Mouse (Mus musculus) bone marrow macrophage, adult 2 months (primary cell): Measurements from ENCODE around the gene Stub1. TPM values are rescaled to one million over a fixed set of nuclear protein-coding genes. Genes with fewer than 3 reads are reported as not detected.

Experiments
- H3K27ac ChIP-seq: 2 replicates; pipeline ENCODE4 v1.5.1; 2012; ENCODE audit warnings: low read depth, low read length; ENCODE audit not compliant: insufficient read depth
- H3K4me1 ChIP-seq: 2 replicates; pipeline ENCODE4 v1.6.1; 2012; ENCODE audit warnings: low read length; ENCODE audit not compliant: control insufficient read depth, insufficient read depth
- H3K4me3 ChIP-seq: 2 replicates; pipeline ENCODE4 v1.5.1; 2012; ENCODE audit warnings: mild to moderate bottlenecking, low read length, moderate library complexity; ENCODE audit not compliant: insufficient read depth
- CTCF ChIP-seq: IDR thresholded peaks from 2 replicates; pipeline ENCODE4 v1.5.1; 2012; ENCODE audit warnings: low read depth, mild to moderate bottlenecking, low read length, moderate library complexity
- POLR2A ChIP-seq: IDR thresholded peaks from 2 replicates; pipeline ENCODE4 v1.6.1; 2012; ENCODE audit warnings: mild to moderate bottlenecking, low read depth, low read length, borderline replicate concordance
- polyA plus RNA-seq: library from polyadenylated mRNA; stranded (reverse); fragments of >200 nt; gene quantifications from 2 replicates; pipeline ENCODE4 v1.2.4, GENCODE M21; 2012; ENCODE audit not compliant: missing spikeins, insufficient read depth, insufficient read length

The Stub1 gene
- polyA plus RNA-seq, result 84.9 and 89.7 TPM in 2 replicates

GRCm38 (mm10) chr17:25833291-25833663 lies at the start of gene Stub1:
Gene Stub1, minus strand, starts transcription at chr17:25833404.
- peak within 1 kb of the TSS; percentile 99 for H3K27ac ChIP-seq
- no peak for TF ChIP-seq POLR2A
- TF ChIP-seq CTCF, result no peak
- H3K4me3 ChIP-seq, result peak within 1 kb of the TSS; percentile 92
- peaks cover 16% of the 10 kb centered on the region for H3K4me1 ChIP-seq

GRCm38 (mm10) chr17:25882306-25882705 lies 49.1 kb upstream of the Stub1 start:
- no peak overlapping the region for H3K4me3 ChIP-seq
- H3K4me1 ChIP-seq, result no peaks in the 10 kb centered on the region
- TF ChIP-seq POLR2A, result no peak
- TF ChIP-seq CTCF, result no peak
- H3K27ac ChIP-seq, result no peak overlapping the region

- TF ChIP-seq POLR2A, result no peak
- no peak for TF ChIP-seq CTCF
- no peak overlapping the region for H3K27ac ChIP-seq
- 0 out of 2 replicates have a peak, but pooled peaks cover 3% of the 10 kb centered on the region for H3K4me1 ChIP-seq
- no peak overlapping the region for H3K4me3 ChIP-seq
Measured at GRCm38 (mm10) chr17:25881691-25882090, 48.5 kb upstream of the Stub1 start.

- peaks cover 7% of the 10 kb centered on the region for H3K4me1 ChIP-seq
- H3K27ac ChIP-seq, result no peak overlapping the region
- TF ChIP-seq CTCF (no peak), POLR2A (no peak)
- H3K4me3 ChIP-seq, result no peak overlapping the region
Measured at GRCm38 (mm10) chr17:25880913-25881641, 47.9 kb upstream of the Stub1 start.

GRCm38 (mm10) chr17:25880196-25880910 lies 47.1 kb upstream of the Stub1 start, which contains the start of gene Wfikkn1:
Gene Wfikkn1, minus strand, starts transcription at chr17:25880858.
- TF ChIP-seq POLR2A, result no peak
- TF ChIP-seq CTCF, result no peak
- Histone ChIP-seq H3K4me3 (no peak within 1 kb of the TSS), H3K27ac (no peak within 1 kb of the TSS), H3K4me1 (peaks cover 10% of the 10 kb centered on the region)

GRCm38 (mm10) chr17:25879750-25880149 lies 46.5 kb upstream of the Stub1 start:
- peaks cover 10% of the 10 kb centered on the region for H3K4me1 ChIP-seq
- TF ChIP-seq CTCF (no peak), POLR2A (no peak)
- H3K27ac ChIP-seq, result no peak overlapping the region
- no peak overlapping the region for H3K4me3 ChIP-seq

GRCm38 (mm10) chr17:25879261-25879660 lies 46.1 kb upstream of the Stub1 start:
- Histone ChIP-seq H3K4me3 (no peak overlapping the region), H3K27ac (no peak overlapping the region), H3K4me1 (peaks cover 10% of the 10 kb centered on the region)
- TF ChIP-seq POLR2A (no peak), CTCF (peak; percentile 58)

GRCm38 (mm10) chr17:25878611-25879180 lies 45.5 kb upstream of the Stub1 start:
- Histone ChIP-seq H3K27ac (no peak overlapping the region), H3K4me1 (peaks cover 14% of the 10 kb centered on the region), H3K4me3 (no peak overlapping the region)
- TF ChIP-seq CTCF, result no peak
- no peak for TF ChIP-seq POLR2A

- no peak overlapping the region for H3K27ac ChIP-seq
- no peak overlapping the region for H3K4me3 ChIP-seq
- TF ChIP-seq CTCF (no peak), POLR2A (no peak)
- peaks cover 14% of the 10 kb centered on the region for H3K4me1 ChIP-seq
Measured at GRCm38 (mm10) chr17:25877741-25878610, 44.8 kb upstream of the Stub1 start.

- H3K4me3 ChIP-seq, result no peak overlapping the region
- peaks cover 14% of the 10 kb centered on the region for H3K4me1 ChIP-seq
- TF ChIP-seq CTCF, result no peak
- no peak for TF ChIP-seq POLR2A
- H3K27ac ChIP-seq, result no peak overlapping the region
Measured at GRCm38 (mm10) chr17:25877025-25877424, 43.8 kb upstream of the Stub1 start.
